Mouse (Mus musculus) E14TG2a.4 (cell line): Measurements from ENCODE around the gene Lsm14a.

Source experiments
- CTCF ChIP-seq: conservative IDR thresholded peaks from 2 replicates; pipeline ENCODE4 v1.5.1; 2014; ENCODE audit warnings: low read length
- POU5F1 ChIP-seq: IDR thresholded peaks from 2 replicates; pipeline ENCODE4 v1.6.1; 2014; ENCODE audit warnings: low read length, borderline replicate concordance

- TF ChIP-seq POU5F1 (no peak), CTCF (no peak)
Observed at GRCm38 (mm10) chr7:34319957-34320356, 73.2 kb downstream of the Lsm14a start.
